Mouse (Mus musculus) testis, adult 2 months (tissue): Measurements from ENCODE around the gene Milr1.
"Not testable (repeated sequence)": the region's sequence is repeated elsewhere in the genome, so short reads cannot be mapped to it uniquely, and the experiment has no call there.

Source experiments
- CTCF ChIP-seq: fragments of 200-500 bp; IDR thresholded peaks from 2 replicates; pipeline ENCODE4 v1.5.1; 2012; ENCODE audit warnings: low read depth, mild to moderate bottlenecking, inconsistent platforms, low read length, moderate library complexity; ENCODE audit not compliant: control insufficient read depth, insufficient read depth, insufficient replicate concordance
- POLR2A ChIP-seq: fragments of 200-500 bp; IDR thresholded peaks from 2 replicates; pipeline ENCODE4 v1.6.1; 2012; ENCODE audit warnings: low read depth, mild to moderate bottlenecking, inconsistent platforms, low read length, moderate library complexity; ENCODE audit not compliant: control insufficient read depth

DNA sequence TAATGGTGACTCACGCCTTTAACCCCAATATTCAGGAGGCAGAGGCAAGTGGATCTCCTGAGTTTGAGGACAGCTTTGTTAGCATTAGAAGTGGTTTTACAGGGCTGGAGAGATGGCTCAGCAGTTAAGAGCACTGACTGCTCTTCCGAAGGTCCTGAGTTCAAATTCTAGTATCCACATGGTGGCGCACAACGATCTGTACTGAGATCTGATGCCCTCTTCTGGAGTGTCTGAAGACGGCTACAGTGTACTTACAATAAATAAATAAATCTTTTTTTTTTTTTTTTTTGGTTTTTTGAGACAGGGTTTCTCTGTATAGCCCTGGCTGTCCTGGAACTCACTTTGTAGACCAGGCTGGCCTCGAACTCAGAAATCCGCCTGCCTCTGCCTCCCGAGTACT, 10.3 kb upstream of the Milr1 start:
- TF ChIP-seq CTCF, POLR2A: not testable (repeated sequence)
